Mouse (Mus musculus): Measurements from ENCODE around the gene Arid5b. TPM values are rescaled to one million over a fixed set of nuclear protein-coding genes. Genes with fewer than 3 reads are reported as not detected.

Gene Arid5b
- polyA plus RNA-seq, 1 experiment from 2014 or later = 39.1 TPM

DNA sequence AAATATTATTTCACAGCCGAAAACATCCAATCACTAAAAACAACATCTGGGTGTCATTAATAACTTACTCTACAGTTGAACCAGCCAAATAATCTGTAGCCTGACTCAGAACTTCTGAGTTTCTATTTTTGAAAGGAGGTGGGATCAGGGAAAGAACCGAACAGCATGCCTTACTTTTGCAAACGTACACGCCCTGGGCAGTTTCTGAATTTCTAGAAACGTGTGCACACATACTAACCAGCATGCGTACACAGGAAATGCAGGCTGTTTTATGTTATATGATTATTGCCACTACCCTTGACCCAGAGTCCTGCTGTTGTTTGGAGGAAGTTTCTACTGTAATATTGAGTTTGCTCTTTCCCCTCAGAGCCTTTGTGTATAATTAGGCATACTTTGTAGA is 109.9 kb downstream of the Arid5b start:
- Histone ChIP-seq H3K4me1 (peaks cover 42% of the 10 kb centered on the region), H3K36me3 (no peaks in the 10 kb centered on the region), H3K4me2 (no peak overlapping the region), H3K27me3 (no peaks in the 10 kb centered on the region), H3K9ac (no peak overlapping the region), H3K4me3 (no peak overlapping the region), H3K27ac (peak overlapping the region; percentile 50), H3K9me3 (no peaks in the 10 kb centered on the region)
- WGBS = 34% methylated on average over 6 of the region's 6 CpGs
- ATAC-seq (ENCODE audit: borderline replicate concordance, extremely low read depth, low FRiP score, low TSS enrichment) = no peak

- no peak overlapping the region for H3K4me2 ChIP-seq
- peak overlapping the region; percentile 50 for H3K27ac ChIP-seq
- no peak overlapping the region for H3K9ac ChIP-seq
- peak; percentile 36; the same call in 1 of the 2 replicates for ATAC-seq (ENCODE audit: borderline replicate concordance, extremely low read depth, low FRiP score, low TSS enrichment)
- WGBS = 53% methylated on average over 8 of the region's 8 CpGs
- no peaks in the 10 kb centered on the region for H3K36me3 ChIP-seq
- H3K4me1 ChIP-seq = peaks cover 42% of the 10 kb centered on the region
- no peaks in the 10 kb centered on the region for H3K27me3 ChIP-seq
- no peak overlapping the region for H3K4me3 ChIP-seq
- no peaks in the 10 kb centered on the region for H3K9me3 ChIP-seq
These were observed 110.4 kb downstream of the Arid5b start for GRCm38 (mm10) chr10:68168141-68168540.

GRCm38 (mm10) chr10:68167118-68167517 is 111.4 kb downstream of the Arid5b start:
- ATAC-seq (ENCODE audit: borderline replicate concordance, extremely low read depth, low FRiP score, low TSS enrichment) = no peak
- no peaks in the 10 kb centered on the region for H3K27me3 ChIP-seq
- no peak overlapping the region for H3K4me2 ChIP-seq
- H3K27ac ChIP-seq = no peak overlapping the region
- no peak overlapping the region for H3K9ac ChIP-seq
- no peak overlapping the region for H3K4me3 ChIP-seq
- H3K9me3 ChIP-seq = no peaks in the 10 kb centered on the region
- 55% methylated on average over 4 of the region's 4 CpGs for WGBS
- peaks cover 42% of the 10 kb centered on the region for H3K4me1 ChIP-seq
- H3K36me3 ChIP-seq = no peaks in the 10 kb centered on the region

DNA sequence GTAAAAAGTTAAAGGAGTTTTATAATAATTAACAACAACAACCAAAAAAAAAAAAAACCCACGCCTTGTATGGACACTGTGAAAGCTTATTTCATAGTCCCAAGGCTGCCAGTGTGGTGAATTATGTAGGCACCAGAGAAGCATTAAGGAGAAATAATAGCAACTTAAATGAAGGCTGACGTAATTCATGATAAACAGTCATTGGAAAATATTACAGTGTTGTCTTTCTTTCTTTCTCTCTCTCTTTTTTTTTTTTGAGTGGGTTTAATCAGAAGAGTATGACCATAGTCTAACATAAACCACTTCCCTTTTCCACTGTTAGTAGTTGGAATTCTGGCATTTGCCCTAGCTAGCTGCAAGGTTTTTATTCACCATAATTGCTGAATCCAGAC is 111.8 kb downstream of the Arid5b start:
- no peak overlapping the region for H3K4me3 ChIP-seq
- H3K36me3 ChIP-seq = no peaks in the 10 kb centered on the region
- no peak overlapping the region for H3K27ac ChIP-seq
- H3K4me1 ChIP-seq = peaks cover 42% of the 10 kb centered on the region
- 64% methylated on average over 2 of the region's 2 CpGs for WGBS
- no peak overlapping the region for H3K4me2 ChIP-seq
- no peaks in the 10 kb centered on the region for H3K9me3 ChIP-seq
- no peaks in the 10 kb centered on the region for H3K27me3 ChIP-seq
- ATAC-seq (ENCODE audit: borderline replicate concordance, extremely low read depth, low FRiP score, low TSS enrichment) = no peak
- H3K9ac ChIP-seq = no peak overlapping the region

DNA sequence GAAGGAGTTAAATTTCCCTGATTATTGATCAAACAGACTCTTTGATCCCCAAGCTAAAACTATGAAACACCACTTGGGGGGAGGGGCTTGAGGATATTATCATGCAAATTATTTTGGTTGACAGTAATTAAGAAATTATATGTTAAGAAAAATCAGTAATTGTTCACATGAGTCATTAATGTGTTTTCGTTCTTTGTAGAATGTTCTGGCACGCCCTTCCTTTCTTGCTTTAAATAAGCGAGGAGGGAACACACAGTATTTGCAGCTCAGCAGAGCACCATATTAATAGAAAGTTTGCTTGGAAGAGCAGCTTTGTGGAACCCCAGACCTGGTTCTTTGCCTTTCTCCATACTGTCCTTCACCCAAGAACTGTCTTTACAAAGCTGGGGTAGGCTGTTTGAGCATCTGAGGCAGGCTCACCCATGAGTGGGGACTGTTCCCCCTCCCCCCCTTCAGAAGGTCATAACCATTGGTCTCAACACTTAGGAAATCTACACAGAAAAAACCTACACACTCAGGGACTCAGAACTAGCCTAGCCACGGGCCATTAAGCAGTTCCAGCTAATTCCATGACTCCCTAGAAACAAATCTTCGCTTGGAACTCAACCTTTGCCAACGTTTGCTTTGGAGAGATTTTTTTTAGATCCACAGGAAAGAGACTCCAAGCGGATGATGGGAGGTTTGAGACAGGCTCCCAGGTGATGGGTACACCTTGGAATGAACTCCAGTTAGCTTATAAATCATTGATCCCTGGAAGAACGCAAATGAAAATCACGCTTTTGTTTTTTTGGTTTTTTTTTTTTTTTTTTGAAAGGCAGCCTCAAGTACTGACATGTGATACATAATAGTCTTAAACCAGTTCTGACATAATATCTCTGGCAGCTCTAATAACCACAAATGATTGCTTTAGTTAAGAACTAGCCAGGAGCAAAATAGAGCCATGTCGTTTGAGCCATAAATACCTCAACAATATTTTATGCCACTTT is 112.5 kb downstream of the Arid5b start:
- H3K4me1 ChIP-seq = peaks cover 42% of the 10 kb centered on the region
- peak overlapping the region; percentile 69 for H3K27ac ChIP-seq
- H3K9ac ChIP-seq = no peak overlapping the region
- H3K4me3 ChIP-seq = no peak overlapping the region
- H3K27me3 ChIP-seq = no peaks in the 10 kb centered on the region
- no peak overlapping the region for H3K4me2 ChIP-seq
- H3K36me3 ChIP-seq = no peaks in the 10 kb centered on the region
- no peak for ATAC-seq (ENCODE audit: borderline replicate concordance, extremely low read depth, low FRiP score, low TSS enrichment)
- no peaks in the 10 kb centered on the region for H3K9me3 ChIP-seq
- 53% methylated on average over 10 of the region's 10 CpGs for WGBS

DNA sequence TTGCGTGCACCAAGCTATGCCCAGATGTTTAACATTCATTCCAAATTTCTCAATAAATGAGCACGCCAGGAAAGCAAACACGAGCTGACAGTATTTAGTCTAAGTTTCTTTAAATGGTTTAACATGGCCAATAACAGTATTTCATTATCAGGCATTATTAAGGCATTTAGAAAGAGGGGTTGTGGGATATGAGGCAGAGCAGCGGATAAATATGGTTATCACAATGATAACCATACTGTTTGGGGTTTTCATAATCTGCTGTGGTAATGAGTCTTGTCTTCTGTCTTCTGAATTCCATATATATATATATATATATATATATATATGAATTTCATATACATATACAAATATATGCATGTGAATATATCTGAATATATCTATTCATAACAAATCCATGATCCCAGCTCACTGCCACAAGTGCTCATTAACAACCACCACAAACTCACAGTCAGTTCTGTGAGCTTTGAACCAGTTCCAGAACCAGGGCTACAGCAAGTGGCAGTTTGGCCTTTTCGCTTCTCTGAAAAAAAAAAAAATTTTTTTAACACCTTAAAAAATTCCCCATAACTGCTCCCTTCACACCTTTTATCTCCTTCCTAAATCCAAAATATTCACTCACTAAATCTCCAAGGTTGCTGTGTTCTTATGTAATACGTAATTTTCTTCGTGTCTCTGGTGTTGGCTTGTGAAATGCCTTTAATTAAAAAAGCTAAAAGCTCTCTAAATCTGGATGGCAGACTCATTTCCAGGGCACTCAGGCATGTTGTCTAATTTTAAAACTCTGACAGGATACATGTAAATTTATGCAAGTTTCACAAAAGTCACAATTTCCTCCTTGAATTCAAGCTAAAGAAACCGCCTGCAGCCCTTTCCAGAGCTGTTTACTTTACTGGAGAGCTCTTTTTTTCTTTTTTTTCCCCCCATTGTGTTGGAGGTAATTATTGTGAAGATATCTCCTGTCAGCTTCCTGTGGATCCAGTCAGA is 113.5 kb downstream of the Arid5b start:
- Histone ChIP-seq H3K27me3 (no peaks in the 10 kb centered on the region), H3K9me3 (no peaks in the 10 kb centered on the region), H3K4me2 (no peak overlapping the region), H3K4me3 (no peak overlapping the region), H3K27ac (peak overlapping the region; percentile 31), H3K36me3 (no peaks in the 10 kb centered on the region), H3K4me1 (peaks cover 42% of the 10 kb centered on the region), H3K9ac (no peak overlapping the region)
- 56% methylated on average over 8 of the region's 8 CpGs for WGBS
- no peak for ATAC-seq (ENCODE audit: borderline replicate concordance, extremely low read depth, low FRiP score, low TSS enrichment)

- H3K4me1 ChIP-seq = peaks cover 33% of the 10 kb centered on the region
- no peaks in the 10 kb centered on the region for H3K9me3 ChIP-seq
- H3K27ac ChIP-seq = no peak overlapping the region
- no peak for ATAC-seq (ENCODE audit: borderline replicate concordance, extremely low read depth, low FRiP score, low TSS enrichment)
- H3K27me3 ChIP-seq = no peaks in the 10 kb centered on the region
- 62% methylated on average over 2 of the region's 2 CpGs for WGBS
- no peak overlapping the region for H3K9ac ChIP-seq
- no peaks in the 10 kb centered on the region for H3K36me3 ChIP-seq
- H3K4me2 ChIP-seq = no peak overlapping the region
- H3K4me3 ChIP-seq = no peak overlapping the region
These were observed 114.4 kb downstream of the Arid5b start for GRCm38 (mm10) chr10:68164137-68164536.

DNA sequence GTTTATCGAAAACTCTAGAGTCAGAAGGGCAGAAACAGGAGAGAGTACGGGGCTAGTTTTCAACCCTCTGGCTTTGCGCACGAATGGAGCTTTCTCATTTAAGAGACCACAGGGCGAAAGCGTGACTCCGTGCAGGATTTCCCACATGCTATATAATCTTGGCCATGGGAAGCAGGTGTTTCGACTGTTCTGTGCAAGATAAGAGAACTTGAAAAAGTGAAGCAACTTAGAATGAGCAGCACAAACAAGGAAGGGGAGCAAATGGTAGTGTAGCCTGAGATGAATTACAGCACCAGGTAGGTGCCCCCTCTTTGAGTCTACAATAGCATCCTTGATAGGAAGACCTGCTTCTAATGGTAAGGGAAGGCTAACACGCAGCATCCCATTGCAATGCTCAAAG is 118.8 kb downstream of the Arid5b start:
- Histone ChIP-seq H3K27ac (no peak overlapping the region), H3K4me1 (peaks cover 19% of the 10 kb centered on the region; the same call in 1 of the 2 replicates), H3K27me3 (no peaks in the 10 kb centered on the region), H3K4me2 (no peak overlapping the region), H3K36me3 (no peaks in the 10 kb centered on the region), H3K4me3 (no peak overlapping the region), H3K9ac (no peak overlapping the region), H3K9me3 (no peaks in the 10 kb centered on the region)
- WGBS = 91% methylated on average over 9 of the region's 9 CpGs
- no peak for ATAC-seq (ENCODE audit: borderline replicate concordance, extremely low read depth, low FRiP score, low TSS enrichment)

DNA sequence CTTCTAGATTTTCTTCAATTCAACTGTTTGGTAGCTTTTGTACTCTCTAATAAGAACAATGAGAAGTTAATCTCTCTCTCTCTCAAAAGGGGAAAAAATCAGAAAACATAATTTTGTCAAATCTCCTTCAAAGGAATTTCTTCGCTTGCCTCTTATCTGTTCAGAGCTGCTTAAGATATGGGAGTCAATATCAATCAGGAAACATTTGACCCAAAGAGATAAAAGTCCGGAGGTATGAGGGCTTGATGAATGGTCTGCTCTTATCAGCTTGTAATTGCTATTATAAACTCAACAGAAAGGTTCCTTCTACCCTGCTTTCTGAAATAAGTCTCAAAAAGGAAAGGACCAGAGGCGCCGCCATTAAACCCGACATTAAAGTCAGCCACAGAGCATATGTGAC is 120.0 kb downstream of the Arid5b start:
- H3K4me2 ChIP-seq = no peak overlapping the region
- no peak for ATAC-seq (ENCODE audit: borderline replicate concordance, extremely low read depth, low FRiP score, low TSS enrichment)
- H3K9me3 ChIP-seq = no peaks in the 10 kb centered on the region
- no peak overlapping the region for H3K4me3 ChIP-seq
- H3K4me1 ChIP-seq = peaks cover 19% of the 10 kb centered on the region; the same call in 1 of the 2 replicates
- no peaks in the 10 kb centered on the region for H3K27me3 ChIP-seq
- H3K9ac ChIP-seq = no peak overlapping the region
- 26% methylated on average over 5 of the region's 5 CpGs for WGBS
- H3K36me3 ChIP-seq = no peaks in the 10 kb centered on the region
- H3K27ac ChIP-seq = peak overlapping the region; percentile 22; the same call in 1 of the 2 replicates

DNA sequence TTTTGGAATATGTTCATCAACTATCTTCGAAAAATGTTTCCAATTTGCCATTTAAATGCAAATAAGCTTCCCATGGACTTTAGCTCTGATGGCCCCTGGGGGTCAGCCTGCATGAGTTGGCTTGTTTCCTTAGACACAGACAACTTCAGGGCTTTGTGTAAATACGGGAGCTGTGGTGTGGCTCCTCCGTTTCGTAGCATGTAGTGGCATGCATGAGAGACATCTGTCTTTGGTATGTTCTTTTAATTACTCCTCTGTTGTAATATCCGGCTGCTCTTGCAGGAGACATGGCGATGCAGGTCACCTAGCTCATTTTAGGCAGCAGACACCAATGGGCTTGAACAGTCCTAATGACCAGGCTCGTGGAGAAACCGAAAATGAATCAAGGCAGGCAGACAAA is 121.0 kb downstream of the Arid5b start:
- H3K4me2 ChIP-seq = no peak overlapping the region
- H3K9me3 ChIP-seq = no peaks in the 10 kb centered on the region
- no peak for ATAC-seq (ENCODE audit: borderline replicate concordance, extremely low read depth, low FRiP score, low TSS enrichment)
- H3K4me3 ChIP-seq = no peak overlapping the region
- H3K36me3 ChIP-seq = no peaks in the 10 kb centered on the region
- 53% methylated on average over 8 of the region's 8 CpGs for WGBS
- H3K27me3 ChIP-seq = no peaks in the 10 kb centered on the region
- H3K27ac ChIP-seq = peak overlapping the region; percentile 24; the same call in 1 of the 2 replicates
- no peak overlapping the region for H3K9ac ChIP-seq
- H3K4me1 ChIP-seq = peaks cover 19% of the 10 kb centered on the region; the same call in 1 of the 2 replicates

- no peak for ATAC-seq (ENCODE audit: borderline replicate concordance, extremely low read depth, low FRiP score, low TSS enrichment)
- Histone ChIP-seq H3K27me3 (no peaks in the 10 kb centered on the region), H3K27ac (no peak overlapping the region), H3K9me3 (no peaks in the 10 kb centered on the region), H3K36me3 (no peaks in the 10 kb centered on the region), H3K4me1 (peaks cover 19% of the 10 kb centered on the region; the same call in 1 of the 2 replicates), H3K4me2 (no peak overlapping the region), H3K4me3 (no peak overlapping the region), H3K9ac (no peak overlapping the region)
- WGBS = 57% methylated on average over 10 of the region's 10 CpGs
These were observed 121.8 kb downstream of the Arid5b start for GRCm38 (mm10) chr10:68156646-68157245.
